Comparison of ENCODE assay signal across 13 mouse cellular contexts in genomic region chr11:57030448-57030847, GRCm38 (mm10). TPM values are rescaled to one million over a fixed set of nuclear protein-coding genes. Genes with fewer than 3 reads are reported as not detected.
A peak's percentile ranks its signal among the peaks of the same experiment; 100 is the strongest.
DNase-seq lines count a peak whose midpoint lies in the region; ATAC-seq lines count a peak whose summit lies in the region.
"Had no signal": no experiment of that assay in that cellular context is flagged by ENCODE, and none has a peak within 500 bp of the region (broad histone marks: within the 10 kb centered on the region; RNA-seq: fewer than 3 reads in every experiment).

No protein-coding gene starts in this region.

- H3K36me3 ChIP-seq in forebrain, embryonic 14.5 days (ENCODE audit: control insufficient read depth, insufficient read depth, low read length) = no peaks in the 10 kb centered on the region
- H3K36me3 ChIP-seq in forebrain, embryonic 12.5 days (replicated peaks) = no peaks in the 10 kb centered on the region
- H3K36me3 ChIP-seq: embryonic facial prominence, embryonic 12.5 days; heart, embryonic 13.5 days had no signal

- no peaks in the 10 kb centered on the region for H3K9me3 ChIP-seq in forebrain, embryonic 14.5 days (replicated peaks; ENCODE audit: control insufficient read depth, low read length)
- H3K9me3 ChIP-seq in forebrain, embryonic 12.5 days = no peaks in the 10 kb centered on the region
- H3K9me3 ChIP-seq: embryonic facial prominence, embryonic 12.5 days; heart, embryonic 13.5 days had no signal

- DNase-seq in forebrain, embryonic 14.5 days (ENCODE audit: low spot score) = peak; percentile 64
- peak; percentile 86 for DNase-seq in right cerebral cortex, adult 18-20 months
- DNase-seq in right cerebral cortex, postnatal 4 days = no peak
- DNase-seq in layer of hippocampus, postnatal 36 days = peak; percentile 59 to 60
- no peak for DNase-seq in spleen, postnatal 4 days (ENCODE audit: low spot score in 2 of 2)
- DNase-seq in adrenal gland, postnatal 14 days = no peak
- DNase-seq: kidney, postnatal 25 days had no signal

- peak; percentile 42; the same call in 1 of the 2 replicates for ATAC-seq in forebrain, embryonic 14.5 days
- no peak for ATAC-seq in forebrain, embryonic 12.5 days (ENCODE audit: low FRiP score)
- ATAC-seq in activated CD4-positive, CD25-positive, alpha-beta regulatory T cell, adult 4 months = no peak

- WGBS in forebrain, embryonic 14.5 days = 72% methylated on average over 5 of the region's 5 CpGs
- WGBS in forebrain, embryonic 12.5 days = 75% methylated on average over 5 of the region's 5 CpGs

- H3K27me3 ChIP-seq in forebrain, embryonic 14.5 days (replicated peaks; ENCODE audit: control insufficient read depth, insufficient read depth, low read length) = no peaks in the 10 kb centered on the region
- H3K27me3 ChIP-seq in forebrain, embryonic 12.5 days = peaks cover 6% of the 10 kb centered on the region; the same call in 1 of the 2 replicates
- H3K27me3 ChIP-seq: embryonic facial prominence, embryonic 12.5 days; heart, embryonic 13.5 days had no signal

- H3K4me2 ChIP-seq in forebrain, embryonic 14.5 days (ENCODE audit: low read length) = no peak overlapping the region
- H3K4me2 ChIP-seq in forebrain, embryonic 12.5 days = no peak overlapping the region
- H3K4me2 ChIP-seq: embryonic facial prominence, embryonic 12.5 days; heart, embryonic 13.5 days; liver, embryonic 11.5 days had no signal

- H3K27ac ChIP-seq in forebrain, embryonic 14.5 days (ENCODE audit: low read depth, low read length) = no peak overlapping the region
- no peak overlapping the region for H3K27ac ChIP-seq in forebrain, embryonic 12.5 days
- H3K27ac ChIP-seq: embryonic facial prominence, embryonic 12.5 days; heart, embryonic 13.5 days; macrophage had no signal

- no peak overlapping the region for H3K9ac ChIP-seq in forebrain, embryonic 14.5 days (ENCODE audit: low read length)
- no peak overlapping the region for H3K9ac ChIP-seq in forebrain, embryonic 12.5 days
- H3K9ac ChIP-seq: embryonic facial prominence, embryonic 12.5 days; heart, embryonic 13.5 days had no signal

- no peak overlapping the region for H3K4me3 ChIP-seq in forebrain, embryonic 14.5 days (ENCODE audit: low read depth, low read length)
- no peak overlapping the region for H3K4me3 ChIP-seq in forebrain, embryonic 12.5 days (replicated peaks)
- H3K4me3 ChIP-seq: embryonic facial prominence, embryonic 12.5 days; heart, embryonic 13.5 days had no signal

- H3K4me1 ChIP-seq in forebrain, embryonic 14.5 days (ENCODE audit: control insufficient read depth, insufficient read depth, low read length) = no peaks in the 10 kb centered on the region
- no peaks in the 10 kb centered on the region for H3K4me1 ChIP-seq in forebrain, embryonic 12.5 days
- H3K4me1 ChIP-seq: embryonic facial prominence, embryonic 12.5 days had no signal

RNA-seq across cellular contexts. Expression of gene Gria1, which starts 19.3 kb away (rescaled TPM):
- 22.1 and 37.5 TPM in 2 replicates for polyA plus RNA-seq in forebrain, embryonic 14.5 days (2014; fragmentation: Nextera tagmentation; extraction: Ambion mirVana)
- polyA plus RNA-seq in forebrain, embryonic 12.5 days (2016; fragmentation: Nextera tagmentation; extraction: Ambion mirVana) = 9.6 and 9.7 TPM in 2 replicates
- total RNA-seq in layer of hippocampus, postnatal 36 days (2021) = 100 to 1,000 TPM; 709 to 721 TPM
- not detected for polyA plus RNA-seq in activated CD4-positive, CD25-positive, alpha-beta regulatory T cell, adult 4 months (2017; shearing (Covaris generic))
- 0.82 and 1.7 TPM in 2 replicates for total RNA-seq in adrenal gland, postnatal 14 days (2021)
- polyA plus RNA-seq: macrophage had no signal

Comparison
In these comparisons a context has a peak if more than half of its experiments do, and no peak if none do; other contexts are left out.
1. DNase-seq: peak in forebrain, embryonic 14.5 days (single experiment), right cerebral cortex, adult 18-20 months (single experiment) and layer of hippocampus, postnatal 36 days (2 of 2); none in right cerebral cortex, postnatal 4 days (single experiment), spleen, postnatal 4 days (0 of 2) and adrenal gland, postnatal 14 days (single experiment).